In genomic region chr3:79161834-79162401, GRCm38 (mm10) we compare ENCODE assay signal across 8 mouse cellular contexts.
DNase-seq lines count a peak whose midpoint lies in the region; ATAC-seq and TF ChIP-seq lines count a peak whose summit lies in the region.

No protein-coding gene starts in this region.

- H3K9ac ChIP-seq in lung, postnatal 0 days (replicated peaks; ENCODE audit: low read depth), result no peak overlapping the region
- no peak overlapping the region for H3K9ac ChIP-seq in intestine, embryonic 15.5 days
- H3K9ac ChIP-seq in stomach, embryonic 14.5 days (replicated peaks; ENCODE audit: low read depth, low read length), result no peak overlapping the region

- no peaks in the 10 kb centered on the region for H3K36me3 ChIP-seq in lung, postnatal 0 days (ENCODE audit: insufficient read depth, low read length)
- H3K36me3 ChIP-seq in intestine, embryonic 15.5 days, result no peaks in the 10 kb centered on the region
- H3K36me3 ChIP-seq in stomach, embryonic 14.5 days (ENCODE audit: control insufficient read depth, insufficient read depth, low read length), result no peaks in the 10 kb centered on the region

- TF ChIP-seq POLR2A in cerebellum, adult 2 months (IDR thresholded peaks at IDR 0.05; ENCODE audit: borderline replicate concordance, insufficient read depth, low read length), result no peak

- no peak for TF ChIP-seq CTCF in cerebellum, adult 2 months (IDR thresholded peaks at IDR 0.05; ENCODE audit: borderline replicate concordance, insufficient read depth, low read depth, low read length)
- TF ChIP-seq CTCF in lung, postnatal 0 days (IDR thresholded peaks at IDR 0.05), result no peak

- peak overlapping the region; percentile 28; the same call in 1 of the 2 replicates for H3K4me2 ChIP-seq in lung, postnatal 0 days (replicated peaks; ENCODE audit: low read depth, low read length)
- peak overlapping the region; percentile 10 for H3K4me2 ChIP-seq in intestine, embryonic 15.5 days (replicated peaks)
- H3K4me2 ChIP-seq in stomach, embryonic 14.5 days (replicated peaks; ENCODE audit: low read depth, low read length), result no peak overlapping the region

- no peaks in the 10 kb centered on the region for H3K9me3 ChIP-seq in lung, postnatal 0 days (ENCODE audit: low read length)
- H3K9me3 ChIP-seq in intestine, embryonic 15.5 days, result no peaks in the 10 kb centered on the region
- no peaks in the 10 kb centered on the region for H3K9me3 ChIP-seq in stomach, embryonic 14.5 days (ENCODE audit: control insufficient read depth, low read depth, low read length)

- whole genome bisulfite sequencing in cerebellum, adult 2 months, result 4% methylated on average over 6 of the region's 6 CpGs
- 34% methylated on average over 6 of the region's 6 CpGs for WGBS in lung, postnatal 0 days
- WGBS in intestine, embryonic 15.5 days, result 31% methylated on average over 6 of the region's 6 CpGs
- WGBS in stomach, embryonic 14.5 days, result 40% methylated on average over 6 of the region's 6 CpGs

- peak; percentile 58 to 61 for DNase-seq in cerebellum, adult 2 months
- DNase-seq in cerebellum, postnatal 4 days (ENCODE audit: low spot score in 2 of 2), result no peak
- DNase-seq in lung, postnatal 0 days (ENCODE audit: low spot score), result no peak
- DNase-seq in lung, postnatal 25 days (ENCODE audit: low spot score), result no peak
- no peak for DNase-seq in embryo, embryonic 11 days
- DNase-seq in layer of hippocampus, adult 11-12 months (ENCODE audit: low spot score), result no peak

- peak; percentile 25 for ATAC-seq in lung, postnatal 0 days
- ATAC-seq in intestine, embryonic 15.5 days, result peak; percentile 72
- no peak for ATAC-seq in stomach, embryonic 14.5 days (ENCODE audit: insufficient number of reproducible peaks, insufficient read depth, low FRiP score, low read depth)

- no peaks in the 10 kb centered on the region for H3K27me3 ChIP-seq in cerebellum, adult 2 months (ENCODE audit: control insufficient read depth, insufficient read depth, low read length)
- no peaks in the 10 kb centered on the region for H3K27me3 ChIP-seq in lung, postnatal 0 days (replicated peaks; ENCODE audit: insufficient read depth, low read length)
- H3K27me3 ChIP-seq in intestine, embryonic 15.5 days (replicated peaks), result no peaks in the 10 kb centered on the region
- no peaks in the 10 kb centered on the region for H3K27me3 ChIP-seq in stomach, embryonic 14.5 days (ENCODE audit: control insufficient read depth, insufficient read depth, low read length)

- peak overlapping the region; percentile 48 for H3K4me3 ChIP-seq in cerebellum, adult 2 months (replicated peaks; ENCODE audit: insufficient read depth, low read depth, low read length)
- H3K4me3 ChIP-seq in lung, postnatal 0 days (ENCODE audit: low read depth, low read length), result no peak overlapping the region
- no peak overlapping the region for H3K4me3 ChIP-seq in intestine, embryonic 15.5 days (replicated peaks)
- H3K4me3 ChIP-seq in stomach, embryonic 14.5 days (ENCODE audit: low read depth, low read length), result no peak overlapping the region

- no peak for TF ChIP-seq EP300 in lung, postnatal 0 days (IDR thresholded peaks at IDR 0.05)

- H3K4me1 ChIP-seq in cerebellum, adult 2 months (ENCODE audit: control insufficient read depth, insufficient read depth, low read length), result peaks cover 17% of the 10 kb centered on the region
- H3K4me1 ChIP-seq in lung, postnatal 0 days (ENCODE audit: insufficient read depth, low read depth, low read length), result peaks cover 8% of the 10 kb centered on the region; the same call in 1 of the 2 replicates
- H3K4me1 ChIP-seq in intestine, embryonic 15.5 days (replicated peaks), result peaks cover 16% of the 10 kb centered on the region
- peaks cover 16% of the 10 kb centered on the region for H3K4me1 ChIP-seq in stomach, embryonic 14.5 days (ENCODE audit: control insufficient read depth, insufficient read depth, low read length)

- H3K27ac ChIP-seq in cerebellum, adult 2 months (ENCODE audit: insufficient read depth, low read length), result peak overlapping the region; percentile 99
- H3K27ac ChIP-seq in lung, postnatal 0 days (ENCODE audit: low read length), result peak overlapping the region; percentile 7
- H3K27ac ChIP-seq in intestine, embryonic 15.5 days, result peak overlapping the region; percentile 13
- H3K27ac ChIP-seq in stomach, embryonic 14.5 days (ENCODE audit: low read length), result peak overlapping the region; percentile 44; the same call in 1 of the 2 replicates

Comparison
In these comparisons a context has a peak if more than half of its experiments do, and no peak if none do; other contexts are left out.
1. DNase-seq: peak in cerebellum, adult 2 months (2 of 2); none in cerebellum, postnatal 4 days (0 of 2), lung, postnatal 0 days (single experiment), lung, postnatal 25 days (single experiment), embryo, embryonic 11 days (single experiment) and layer of hippocampus, adult 11-12 months (single experiment).
2. H3K27ac ChIP-seq: peak in every context shown above with its lines; median percentile 99 in cerebellum, adult 2 months; 44 in stomach, embryonic 14.5 days; 13 in intestine, embryonic 15.5 days; 7 in lung, postnatal 0 days.